Mouse (Mus musculus) neutrophil, adult 5-6 weeks (primary cell): ENCODE data around the gene Jazf1. TPM values are rescaled to one million over a fixed set of nuclear protein-coding genes. Genes with fewer than 3 reads are reported as not detected.

Experiments used
- ATAC-seq: fragments of 151-379, 151-347 bp; 2 replicates; pipeline ENCODE4 v1.8.0; 2017; ENCODE audit warnings: mild to moderate bottlenecking, moderate TSS enrichment; ENCODE audit not compliant: insufficient number of reproducible peaks, poor library complexity, low FRiP score, severe bottlenecking; ENCODE audit errors: extremely low read depth
- total RNA-seq: library from RNA; stranded (forward); fragments of 200-1000 nt; gene quantifications from 2 replicates; pipeline ENCODE4 v1.2.3, GENCODE M21; 2017

Jazf1 gene
- total RNA-seq, 1 experiment from 2014 or later = 0.47 TPM

DNA sequence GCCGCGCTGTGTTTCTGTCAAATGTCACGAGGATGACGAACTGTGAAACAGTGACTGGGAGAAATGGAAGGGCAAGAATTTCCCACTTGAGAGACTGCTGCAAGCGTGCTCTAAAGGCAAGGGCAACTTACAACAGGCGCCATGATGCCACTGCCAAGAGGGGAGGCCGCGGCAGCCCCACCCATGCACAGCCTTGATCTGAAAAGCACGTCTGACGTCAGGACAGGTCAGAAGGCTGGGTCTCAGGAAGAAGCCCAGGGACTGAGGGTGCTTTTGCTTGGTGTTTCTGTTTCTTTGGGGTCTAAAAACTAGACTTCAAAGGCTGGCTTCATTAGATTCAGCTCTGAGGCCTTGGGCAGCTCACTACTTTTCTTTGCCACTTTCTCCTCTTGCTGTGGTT is 278.1 kb downstream of the Jazf1 start:
- ATAC-seq = no peak

DNA sequence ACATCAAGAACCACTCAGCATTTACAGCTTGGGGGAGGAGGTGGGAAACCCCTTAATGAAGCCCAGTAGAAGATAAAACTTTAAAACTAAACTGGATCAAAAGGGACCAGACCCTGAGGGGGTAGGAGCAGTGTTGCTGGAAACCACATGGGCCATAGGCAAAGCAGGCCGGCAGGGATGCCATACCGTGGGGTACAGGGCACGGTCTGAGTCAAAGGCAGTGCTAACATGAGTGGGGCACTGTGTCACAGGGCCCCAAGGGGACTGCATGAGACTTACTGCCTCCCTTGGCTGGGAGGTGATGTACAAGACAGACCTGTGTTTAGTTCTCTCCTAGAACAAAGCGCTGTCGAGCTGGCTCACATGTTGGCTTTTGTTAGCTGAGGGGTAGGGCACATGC is 288.9 kb downstream of the Jazf1 start:
- no peak for ATAC-seq

DNA sequence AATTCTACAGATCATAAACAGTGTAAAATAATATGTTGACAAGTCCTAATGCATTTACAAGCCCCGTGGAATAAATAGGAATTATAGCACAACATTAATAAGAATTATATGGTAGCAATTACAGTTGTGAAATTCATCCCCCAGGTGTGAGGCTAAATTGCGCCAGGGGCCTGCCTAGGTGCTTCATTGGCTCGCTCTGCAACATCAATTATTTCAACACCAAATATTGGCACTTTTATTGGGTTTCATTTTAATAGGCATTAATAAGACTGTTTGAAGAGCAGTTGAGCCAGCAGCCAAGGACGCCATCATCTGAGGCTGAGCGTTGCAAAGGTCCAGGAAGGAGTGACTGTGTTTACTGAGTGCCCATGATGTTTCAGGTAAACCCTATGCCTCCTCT is 289.9 kb downstream of the Jazf1 start:
- ATAC-seq = no peak

DNA sequence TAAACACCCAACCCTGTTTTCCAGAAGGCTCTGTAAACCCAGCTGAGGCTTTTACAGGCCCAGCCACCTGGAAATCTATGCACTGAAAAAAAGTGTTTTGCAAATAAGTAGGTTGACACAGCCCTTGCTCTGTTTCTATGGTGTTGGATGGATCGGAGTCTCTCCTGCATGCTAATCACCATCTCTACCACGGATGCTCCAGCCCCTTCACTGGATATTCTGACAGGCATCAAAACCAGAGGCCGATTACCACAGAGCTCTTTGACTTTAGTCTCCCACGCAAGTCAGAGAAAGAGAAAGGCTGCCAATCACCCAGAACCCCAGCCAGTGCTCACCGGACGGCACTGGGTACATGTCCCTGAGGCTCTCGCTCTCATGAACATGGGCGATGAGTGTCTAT is 291.4 kb downstream of the Jazf1 start:
- ATAC-seq = no peak

GRCm38 (mm10) chr6:52775956-52776355 is 292.5 kb downstream of the Jazf1 start:
- no peak for ATAC-seq

GRCm38 (mm10) chr6:52775350-52775749 is 293.1 kb downstream of the Jazf1 start:
- no peak for ATAC-seq

- ATAC-seq = no peak
Measured at GRCm38 (mm10) chr6:52773132-52773531, 295.3 kb downstream of the Jazf1 start.

- ATAC-seq = no peak
Measured at GRCm38 (mm10) chr6:52770789-52771188, 297.6 kb downstream of the Jazf1 start.

DNA sequence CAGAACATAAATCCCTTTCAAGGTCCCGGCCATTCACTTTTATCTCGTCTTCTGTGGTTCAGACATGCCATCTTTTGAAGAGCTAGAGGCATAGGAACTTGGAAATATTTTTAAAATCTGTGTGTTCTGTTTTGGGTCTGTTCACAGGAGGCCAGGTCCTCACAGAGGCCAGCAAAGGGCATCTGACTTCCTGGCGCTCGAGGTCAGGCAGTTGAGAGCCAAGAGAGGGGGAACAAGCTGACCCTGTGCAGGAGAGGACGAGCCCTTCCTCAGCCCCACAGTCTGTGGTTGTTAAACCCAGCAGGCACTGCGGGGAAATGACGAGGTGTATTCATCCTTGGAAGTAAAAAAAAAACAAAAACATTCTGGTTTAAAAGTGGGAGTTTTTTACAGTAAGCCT is 303.2 kb downstream of the Jazf1 start:
- ATAC-seq = no peak

- ATAC-seq = no peak
Measured at GRCm38 (mm10) chr6:52752832-52753231, 315.6 kb downstream of the Jazf1 start.

- ATAC-seq = no peak
Measured at GRCm38 (mm10) chr6:52734630-52735029, 333.8 kb downstream of the Jazf1 start.

DNA sequence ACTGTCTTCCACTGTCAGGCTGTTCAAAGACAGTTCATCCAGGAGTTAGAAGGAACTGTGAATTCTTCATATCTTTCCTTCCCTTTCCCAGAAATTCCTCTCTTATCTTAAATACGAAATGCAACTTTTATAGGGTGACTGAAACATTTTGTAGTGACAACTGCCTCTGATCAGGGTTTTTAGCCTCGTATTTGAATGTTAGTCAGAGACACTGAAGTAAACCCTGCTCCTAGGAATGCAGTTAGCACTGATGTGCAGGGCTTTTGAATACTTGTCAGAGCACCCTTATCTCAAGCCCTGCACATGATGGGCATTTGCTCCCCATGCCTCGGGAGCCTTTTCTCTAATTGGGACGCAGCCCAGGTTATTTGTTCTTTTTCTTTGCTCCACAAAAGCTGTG is 338.1 kb downstream of the Jazf1 start:
- ATAC-seq = no peak

- peak; percentile 61; the same call in 1 of the 2 replicates for ATAC-seq
Measured at GRCm38 (mm10) chr6:52724805-52725439, 343.5 kb downstream of the Jazf1 start.

Other genes with a start within 250 kb of the Jazf1 start
- gene Creb5, start 218.6 kb upstream of the Jazf1 start, total RNA-seq = 1.0 and 1.5 TPM in 2 replicates